Mouse (Mus musculus): ENCODE data around the gene Fam149b. TPM values are rescaled to one million over a fixed set of nuclear protein-coding genes. Genes with fewer than 3 reads are reported as not detected.

Gene Fam149b
- 41.0 TPM for polyA plus RNA-seq (2014; fragmentation: Illumina TruSeq; extraction: RNeasy Lipid Tissue Mini Kit (QIAGEN cat#74804); ENCODE audit: low read depth, low replicate concordance)

GRCm38 (mm10) chr14:20347991-20348541, at the start of gene Fam149b, which contains the start of gene Ecd:
Gene Fam149b, plus strand, starts transcription at chr14:20348162.
Gene Ecd, minus strand, starts transcription at chr14:20348121.

GRCm38 (mm10) chr14:20388441-20389129, 40.6 kb downstream of the Fam149b start, which contains the start of gene Dnajc9:
Gene Dnajc9, minus strand, starts transcription at chr14:20388910.

GRCm38 (mm10) chr14:20393205-20393913, 45.4 kb downstream of the Fam149b start, which contains the start of gene Mrps16:
Gene Mrps16, minus strand, starts transcription at chr14:20393634.

Other genes starting within 250 kb of the Fam149b start
- gene Saysd1, start 209.6 kb upstream of the Fam149b start, polyA plus RNA-seq (2014; fragmentation: Illumina TruSeq; extraction: RNeasy Lipid Tissue Mini Kit (QIAGEN cat#74804); ENCODE audit: low read depth, low replicate concordance): 4.4 TPM
- gene Kcnk5, start 166.4 kb upstream of the Fam149b start, polyA plus RNA-seq (2014; fragmentation: Illumina TruSeq; extraction: RNeasy Lipid Tissue Mini Kit (QIAGEN cat#74804); ENCODE audit: low read depth, low replicate concordance): 1.3 TPM
- not detected for gene Kcnk16, start 79.0 kb upstream of the Fam149b start, polyA plus RNA-seq (2014; fragmentation: Illumina TruSeq; extraction: RNeasy Lipid Tissue Mini Kit (QIAGEN cat#74804); ENCODE audit: low read depth, low replicate concordance)
- 35.0 TPM for gene Nudt13, start 53.5 kb upstream of the Fam149b start, polyA plus RNA-seq (2014; fragmentation: Illumina TruSeq; extraction: RNeasy Lipid Tissue Mini Kit (QIAGEN cat#74804); ENCODE audit: low read depth, low replicate concordance)
- 23.3 TPM for gene Ecd, start within 50 bp of the Fam149b start, polyA plus RNA-seq (2014; fragmentation: Illumina TruSeq; extraction: RNeasy Lipid Tissue Mini Kit (QIAGEN cat#74804); ENCODE audit: low read depth, low replicate concordance)
- 20.8 TPM for gene Dnajc9, start 40.7 kb downstream of the Fam149b start, polyA plus RNA-seq (2014; fragmentation: Illumina TruSeq; extraction: RNeasy Lipid Tissue Mini Kit (QIAGEN cat#74804); ENCODE audit: low read depth, low replicate concordance)
- 86.2 TPM for gene Mrps16, start 45.5 kb downstream of the Fam149b start, polyA plus RNA-seq (2014; fragmentation: Illumina TruSeq; extraction: RNeasy Lipid Tissue Mini Kit (QIAGEN cat#74804); ENCODE audit: low read depth, low replicate concordance)
- not detected for gene Cfap70, start 104.1 kb downstream of the Fam149b start, polyA plus RNA-seq (2014; fragmentation: Illumina TruSeq; extraction: RNeasy Lipid Tissue Mini Kit (QIAGEN cat#74804); ENCODE audit: low read depth, low replicate concordance)
- gene Anxa7, start 132.0 kb downstream of the Fam149b start, polyA plus RNA-seq (2014; fragmentation: Illumina TruSeq; extraction: RNeasy Lipid Tissue Mini Kit (QIAGEN cat#74804); ENCODE audit: low read depth, low replicate concordance): 68.7 TPM
- gene Mss51, start 148.7 kb downstream of the Fam149b start, polyA plus RNA-seq (2014; fragmentation: Illumina TruSeq; extraction: RNeasy Lipid Tissue Mini Kit (QIAGEN cat#74804); ENCODE audit: low read depth, low replicate concordance): 0.24 TPM
- 66.4 TPM for gene Ppp3cb, start 198.4 kb downstream of the Fam149b start, polyA plus RNA-seq (2014; fragmentation: Illumina TruSeq; extraction: RNeasy Lipid Tissue Mini Kit (QIAGEN cat#74804); ENCODE audit: low read depth, low replicate concordance)